Mouse (Mus musculus) bone marrow macrophage, adult 2 months (primary cell): ENCODE data around the gene Ptpra.

Experiments used
- CTCF ChIP-seq: IDR thresholded peaks from 2 replicates; pipeline ENCODE4 v1.5.1; 2012; ENCODE audit warnings: low read depth, mild to moderate bottlenecking, low read length, moderate library complexity
- POLR2A ChIP-seq: IDR thresholded peaks from 2 replicates; pipeline ENCODE4 v1.6.1; 2012; ENCODE audit warnings: mild to moderate bottlenecking, low read depth, low read length, borderline replicate concordance

DNA sequence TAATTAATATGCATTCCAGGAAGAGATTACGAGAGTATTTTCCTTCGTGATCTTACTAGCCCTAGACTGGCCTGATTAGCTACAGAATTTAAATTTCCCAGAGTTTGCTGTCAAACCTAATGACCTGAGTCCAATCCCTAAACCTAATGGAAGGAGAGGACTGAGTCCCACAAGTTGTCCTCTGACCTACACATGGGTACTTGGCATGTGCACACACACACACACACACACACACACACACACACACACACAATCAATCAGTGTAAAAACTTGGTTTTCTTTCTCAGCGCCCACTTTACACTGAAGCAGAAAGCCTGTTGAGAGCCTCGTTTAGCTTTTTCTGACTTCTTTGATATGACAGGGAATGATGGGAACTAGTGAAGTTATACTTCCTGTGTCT is 41.1 kb downstream of the Ptpra start:
- TF ChIP-seq POLR2A (no peak), CTCF (no peak)
